Mouse (Mus musculus) midbrain, postnatal 0 days (tissue): ENCODE data around the gene Smndc1. TPM values are rescaled to one million over a fixed set of nuclear protein-coding genes. Genes with fewer than 3 reads are reported as not detected.
A peak's percentile ranks its signal among the peaks of the same experiment; 100 is the strongest.

Experiments used
- ATAC-seq: fragments of 200-750 bp; cut with Nextera tagmentation; 2 replicates; pipeline ENCODE4 v1.8.0; 2017; ENCODE audit warnings: moderate number of reproducible peaks, mild to moderate bottlenecking, moderate TSS enrichment, moderate library complexity; ENCODE audit not compliant: low FRiP score
- DNase-seq: peaks from one replicate; pipeline ENCODE4 v3.0.0-alpha.2; 2015; ENCODE audit warnings: low spot score
- H3K27ac ChIP-seq: fragments of 300-500 bp; sonication (generic); 2 replicates; pipeline ENCODE4 v1.5.1; 2014; ENCODE audit warnings: low read depth, mild to moderate bottlenecking, low read length, mixed read lengths
- H3K27me3 ChIP-seq: fragments of 300-500 bp; sonication (generic); 2 replicates; pipeline ENCODE4 v1.6.1; 2014; ENCODE audit warnings: low read length, control low read depth, mixed read lengths; ENCODE audit not compliant: insufficient read depth
- H3K36me3 ChIP-seq: fragments of 300-500 bp; sonication (generic); 2 replicates; pipeline ENCODE4 v1.6.1; 2014; ENCODE audit warnings: low read length, control low read depth, mixed read lengths; ENCODE audit not compliant: insufficient read depth
- H3K4me1 ChIP-seq: fragments of 300-500 bp; sonication (generic); 2 replicates; pipeline ENCODE4 v1.6.1; 2014; ENCODE audit warnings: mild to moderate bottlenecking, control low read depth, antibody characterized with exemption, low read length, mixed read lengths; ENCODE audit not compliant: insufficient read depth
- H3K4me2 ChIP-seq: fragments of 300-500 bp; sonication (generic); 2 replicates; pipeline ENCODE4 v1.6.1; 2014; ENCODE audit warnings: low read depth, mild to moderate bottlenecking, low read length, mixed read lengths; ENCODE audit not compliant: poor library complexity, severe bottlenecking
- H3K4me3 ChIP-seq: fragments of 300-500 bp; sonication (generic); 2 replicates; pipeline ENCODE4 v1.5.1; 2014; ENCODE audit warnings: low read depth, mild to moderate bottlenecking, low read length, moderate library complexity
- H3K9ac ChIP-seq: fragments of 300-500 bp; sonication (generic); replicated peaks from 2 replicates; pipeline ENCODE4 v1.6.1; 2014; ENCODE audit warnings: mild to moderate bottlenecking, low read length, moderate library complexity, mixed read lengths; ENCODE audit not compliant: poor library complexity, severe bottlenecking
- H3K9me3 ChIP-seq: fragments of 300-500 bp; sonication (generic); 2 replicates; pipeline ENCODE4 v1.6.1; 2016; ENCODE audit warnings: low read length, control low read depth
- CTCF ChIP-seq: IDR thresholded peaks from 2 replicates; pipeline ENCODE4 v1.5.1; 2016; ENCODE audit warnings: antibody characterized with exemption, mild to moderate bottlenecking
- WGBS: fragments of 180-500 bp; shearing (Covaris S2); extraction: QIAGEN DNeasy Blood & Tissue Kit; methylation state at CpG from one replicate; pipeline ENCODE4 v1.1.7; 2014; 5-methylcytosine and 5-hydroxymethylcytosine counted together
- polyA plus RNA-seq: library from polyadenylated mRNA; unstranded; fragments of >200 nt; fragmentation: Nextera tagmentation; extraction: Ambion mirVana; gene quantifications from 2 replicates; pipeline ENCODE4 v1.2.1, GENCODE M21; 2015
- total RNA-seq: library from RNA; depleted of rRNA; stranded (reverse); fragments of >200 nt; gene quantifications from 2 replicates; pipeline ENCODE4 v1.2.3, GENCODE M21; 2014; rRNA removed

Smndc1 gene
- total RNA-seq, result 8.9 and 17.8 TPM in 2 replicates
- polyA plus RNA-seq, result 28.9 and 35.0 TPM in 2 replicates

DNA sequence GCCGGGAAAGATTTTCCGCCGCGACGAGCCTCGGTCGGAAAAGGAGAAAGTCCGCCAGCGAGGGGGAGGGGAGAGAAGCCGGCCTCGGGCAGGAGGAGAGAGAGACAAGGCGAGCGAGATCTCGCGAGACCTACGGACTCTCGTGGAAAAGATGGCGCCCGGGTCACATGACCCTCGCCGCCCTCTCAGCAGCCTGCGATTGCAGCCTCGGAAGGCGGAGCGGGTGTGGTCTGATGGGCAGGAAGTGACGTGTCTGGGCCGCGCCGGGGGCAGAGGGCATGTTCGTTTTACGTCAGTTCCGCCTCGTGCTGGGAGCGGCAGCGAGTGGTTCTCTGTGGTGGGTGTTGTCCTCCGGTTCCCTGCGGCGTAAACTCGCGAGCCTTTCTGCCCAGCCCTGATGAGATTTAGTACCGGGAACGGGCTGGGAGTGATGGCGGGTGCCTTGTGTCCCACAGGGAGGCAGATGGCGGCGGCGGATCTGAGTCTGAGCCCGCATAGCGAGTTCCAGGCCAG, at the start of gene Smndc1:
Smndc1 (minus strand) TSS at position 84 of the 513 bp plus-strand sequence.
- TF ChIP-seq CTCF, result no peak
- Histone ChIP-seq H3K9ac (peak within 1 kb of the TSS; percentile 99), H3K4me1 (0 out of 2 replicates have a peak, but pooled peaks cover 6% of the 10 kb centered on the region), H3K4me3 (peak within 1 kb of the TSS; percentile 95), H3K4me2 (peak within 1 kb of the TSS; percentile 68), H3K27ac (peak within 1 kb of the TSS; percentile 99), H3K36me3 (peaks cover 25% of the 10 kb centered on the region), H3K27me3 (no peaks in the 10 kb centered on the region), H3K9me3 (no peaks in the 10 kb centered on the region)
- ATAC-seq (peak; percentile 99), DNase-seq (peak; percentile 100)
- under 1% methylated on average over 48 of the region's 48 CpGs for WGBS

DNA sequence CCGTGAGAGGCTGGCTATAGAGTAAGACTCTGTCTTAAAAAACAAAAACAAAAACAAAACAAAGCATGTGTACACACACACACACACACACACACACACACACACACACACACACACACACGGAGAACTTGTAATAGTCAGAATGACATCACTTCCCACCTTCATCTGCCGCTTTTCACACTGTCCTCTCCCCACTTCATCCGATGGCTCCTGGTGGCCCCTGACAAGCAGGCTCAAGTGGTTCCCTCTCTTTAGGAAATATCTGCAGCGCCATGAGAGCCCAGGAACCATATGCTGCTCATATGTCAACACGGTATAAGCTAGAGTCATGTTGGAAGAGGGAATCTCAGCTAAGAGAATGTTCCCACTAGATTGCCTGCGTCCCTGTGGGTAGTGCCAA, 49.0 kb upstream of the Smndc1 start:
- TF ChIP-seq CTCF, result no peak
- H3K9ac ChIP-seq, result no peak overlapping the region
- WGBS, result 88% methylated on average over 7 of the region's 7 CpGs
- no peak for DNase-seq
- no peak overlapping the region for H3K4me3 ChIP-seq
- no peaks in the 10 kb centered on the region for H3K4me1 ChIP-seq
- no peak for ATAC-seq
- H3K4me2 ChIP-seq, result no peak overlapping the region
- no peaks in the 10 kb centered on the region for H3K27me3 ChIP-seq
- H3K36me3 ChIP-seq, result no peaks in the 10 kb centered on the region
- H3K27ac ChIP-seq, result no peak overlapping the region
- no peaks in the 10 kb centered on the region for H3K9me3 ChIP-seq

DNA sequence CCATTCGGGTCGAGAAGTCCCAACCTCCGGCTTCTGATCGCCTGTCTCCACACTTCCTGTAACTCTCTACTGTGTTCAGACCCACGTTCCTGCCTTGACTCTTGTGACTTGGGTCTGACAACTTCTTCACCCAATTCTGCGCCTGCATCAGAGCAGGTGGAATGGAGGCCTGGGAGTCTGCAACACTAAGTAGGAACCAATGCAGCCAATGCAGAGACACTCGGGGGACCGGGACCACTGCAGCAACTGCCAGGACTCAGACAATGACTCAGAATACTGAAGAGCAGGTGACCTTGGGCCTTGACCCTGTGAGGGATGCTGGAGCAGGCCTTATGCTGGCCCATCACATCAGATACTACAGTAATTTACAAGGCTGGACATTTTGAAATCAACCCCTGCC, 47.6 kb upstream of the Smndc1 start:
- Histone ChIP-seq H3K4me1 (no peaks in the 10 kb centered on the region), H3K4me2 (no peak overlapping the region), H3K4me3 (no peak overlapping the region), H3K36me3 (no peaks in the 10 kb centered on the region), H3K27me3 (no peaks in the 10 kb centered on the region), H3K27ac (no peak overlapping the region), H3K9ac (no peak overlapping the region), H3K9me3 (no peaks in the 10 kb centered on the region)
- DNase-seq (no peak), ATAC-seq (no peak)
- no peak for TF ChIP-seq CTCF
- WGBS, result 92% methylated on average over 8 of the region's 8 CpGs

DNA sequence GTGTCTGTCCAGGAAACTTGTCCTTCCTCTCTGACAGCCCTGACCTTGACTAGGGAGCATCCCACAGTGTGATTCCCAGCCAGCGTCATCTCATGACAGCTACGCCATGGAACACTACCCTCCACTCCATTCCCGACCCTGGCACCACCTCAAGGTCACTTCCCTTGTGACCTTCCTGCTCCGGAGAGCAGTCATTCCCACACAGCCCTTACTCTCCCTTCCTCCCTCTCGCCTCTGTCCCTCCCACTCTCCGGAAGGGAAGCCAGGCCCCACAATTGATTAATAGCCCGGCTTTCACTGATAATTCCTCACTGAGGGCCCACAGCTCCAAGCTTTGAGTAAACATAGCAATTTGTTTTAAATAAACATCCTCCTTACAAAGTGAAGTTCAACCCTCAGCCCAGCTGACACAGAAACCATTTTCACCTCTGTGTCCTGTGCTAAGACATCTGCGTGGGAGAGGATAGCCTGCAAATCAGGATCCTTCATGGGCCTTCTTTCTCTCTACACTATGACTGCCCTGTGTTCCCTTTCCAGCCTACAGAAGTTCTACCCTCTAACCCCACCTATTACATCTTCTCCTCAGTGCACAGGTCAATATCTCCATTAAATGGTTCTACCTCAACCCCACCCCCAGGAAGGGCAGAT, 47.1 kb upstream of the Smndc1 start:
- Histone ChIP-seq H3K4me1 (no peaks in the 10 kb centered on the region), H3K4me3 (no peak overlapping the region), H3K27me3 (no peaks in the 10 kb centered on the region), H3K4me2 (no peak overlapping the region), H3K9me3 (no peaks in the 10 kb centered on the region), H3K36me3 (no peaks in the 10 kb centered on the region), H3K9ac (no peak overlapping the region), H3K27ac (no peak overlapping the region)
- ATAC-seq (no peak), DNase-seq (no peak)
- no peak for TF ChIP-seq CTCF
- 76% methylated on average over 8 of the region's 8 CpGs for WGBS

DNA sequence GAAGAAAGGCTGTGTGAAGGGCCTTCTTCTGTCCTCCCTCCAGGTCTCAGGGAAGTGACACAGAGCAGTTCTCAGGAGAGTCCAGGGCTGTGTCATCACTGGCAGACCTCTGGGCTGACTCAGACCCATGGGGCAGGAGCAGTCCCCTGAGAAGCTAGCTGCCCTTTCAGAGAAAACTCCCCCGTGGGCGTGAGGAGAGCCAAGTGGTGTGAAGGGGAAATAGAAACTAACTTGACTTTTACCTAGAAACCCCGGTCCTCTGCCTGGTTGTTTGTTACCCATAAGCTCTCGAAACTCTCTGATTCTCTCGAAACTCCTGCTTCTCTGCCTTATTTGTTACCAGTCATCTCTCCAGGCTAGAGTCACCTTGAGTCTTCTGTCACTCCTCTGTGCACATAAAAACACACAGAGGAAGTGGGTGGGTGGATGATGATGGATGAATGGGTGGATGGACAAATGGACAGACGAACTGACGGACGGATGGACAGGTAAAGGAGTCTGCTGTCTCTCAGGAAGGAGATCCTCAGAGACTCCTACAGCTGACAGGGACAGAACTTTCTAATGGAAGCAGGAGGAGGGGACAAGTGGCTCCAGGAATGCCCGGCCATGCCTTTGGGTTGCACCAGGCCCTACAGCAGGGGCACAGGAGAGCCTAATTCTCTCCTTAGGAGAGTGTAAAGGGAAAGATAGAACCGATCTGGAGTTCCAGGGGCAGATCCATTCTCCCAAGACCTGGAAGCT, 43.7 kb upstream of the Smndc1 start:
- Histone ChIP-seq H3K9ac (no peak overlapping the region), H3K9me3 (no peaks in the 10 kb centered on the region), H3K36me3 (no peaks in the 10 kb centered on the region), H3K4me2 (no peak overlapping the region), H3K27me3 (no peaks in the 10 kb centered on the region), H3K27ac (no peak overlapping the region), H3K4me3 (no peak overlapping the region), H3K4me1 (peaks cover 6% of the 10 kb centered on the region; the same call in 1 of the 2 replicates)
- DNase-seq (no peak), ATAC-seq (no peak)
- TF ChIP-seq CTCF, result no peak
- 81% methylated on average over 10 of the region's 10 CpGs for WGBS

DNA sequence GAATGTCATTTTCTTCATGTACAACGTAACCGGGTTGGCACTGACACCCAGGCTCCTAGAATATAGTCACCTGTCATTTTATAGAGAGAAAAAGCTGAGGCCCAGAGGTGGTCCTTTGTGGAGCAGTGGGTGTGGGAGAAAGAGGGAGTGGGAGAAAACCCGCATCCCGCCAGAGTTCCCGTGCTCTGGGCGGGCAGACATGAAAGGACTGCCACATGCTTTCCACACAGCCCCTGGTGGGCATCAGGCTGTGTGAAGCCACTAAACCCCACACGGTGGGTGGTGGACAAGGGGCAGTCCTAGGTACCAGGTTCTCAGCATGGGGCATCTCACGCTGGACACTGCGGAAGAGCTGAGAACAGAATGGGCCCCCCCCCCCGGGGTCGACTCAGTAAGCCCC, 40.6 kb upstream of the Smndc1 start:
- no peak for TF ChIP-seq CTCF
- H3K9ac ChIP-seq, result no peak overlapping the region
- H3K4me2 ChIP-seq, result no peak overlapping the region
- no peaks in the 10 kb centered on the region for H3K9me3 ChIP-seq
- 75% methylated on average over 11 of the region's 11 CpGs for WGBS
- H3K36me3 ChIP-seq, result no peaks in the 10 kb centered on the region
- no peak overlapping the region for H3K27ac ChIP-seq
- H3K4me3 ChIP-seq, result no peak overlapping the region
- H3K4me1 ChIP-seq, result peaks cover 9% of the 10 kb centered on the region; the same call in 1 of the 2 replicates
- 0 out of 2 replicates have a peak, but pooled peaks have one; percentile 2 for ATAC-seq
- DNase-seq, result no peak
- no peaks in the 10 kb centered on the region for H3K27me3 ChIP-seq
